Comparison of ENCODE assay signal across 20 mouse cellular contexts in the genomic region with DNA sequence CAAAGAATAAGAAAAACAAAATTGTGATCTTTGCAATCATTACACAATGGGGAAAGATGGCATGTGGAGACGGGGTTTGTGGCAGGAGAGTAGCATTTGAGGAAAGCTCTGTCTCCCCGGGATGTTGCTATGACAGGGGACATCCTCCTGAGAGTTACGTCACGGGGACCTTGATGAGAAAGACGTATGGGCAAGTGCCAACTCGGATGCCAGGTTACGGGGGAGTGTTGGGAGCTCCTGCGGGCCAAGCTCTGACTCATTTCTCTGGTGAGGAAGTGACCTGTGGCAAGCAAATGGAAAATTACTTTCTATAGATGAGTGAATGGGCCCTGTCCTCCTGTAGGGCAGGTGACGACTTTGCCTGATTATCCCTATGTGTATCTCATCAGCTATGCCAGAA. TPM values are rescaled to one million over a fixed set of nuclear protein-coding genes. Genes with fewer than 3 reads are reported as not detected.
DNase-seq lines count a peak whose midpoint lies in the region; ATAC-seq lines count a peak whose summit lies in the region.
"Had no signal": no experiment of that assay in that cellular context is flagged by ENCODE, and none has a peak within 500 bp of the region (broad histone marks: within the 10 kb centered on the region; RNA-seq: fewer than 3 reads in every experiment).

No protein-coding gene starts in this region.

- DNase-seq in 3T3-L1 (ENCODE audit: low read depth, low spot score): peak; percentile 15
- peak; percentile 30 to 54 for DNase-seq in adrenal gland, adult 18-20 months (ENCODE audit: low spot score in 2 of 2)
- peak; percentile 98 for DNase-seq in brain, adult 2 months (ENCODE audit: low read depth, low spot score)
- peak; percentile 71 to 76 for DNase-seq in cerebellum, postnatal 10 days
- no peak for DNase-seq in thymus, adult 18-20 months
- no peak for DNase-seq in embryo, embryonic 10.5 days (ENCODE audit: low spot score)
- DNase-seq: gastrocnemius, postnatal 10 days; heart, postnatal 10 days; lung, embryonic 14.5 days; lung, postnatal 4 days; thymus, adult 2 months had no signal

- H3K27ac ChIP-seq in liver, embryonic 12.5 days: no peak overlapping the region
- H3K27ac ChIP-seq: embryonic facial prominence, embryonic 12.5 days; intestine, embryonic 15.5 days; kidney, embryonic 15.5 days; limb, embryonic 10.5 days; midbrain, embryonic 13.5 days had no signal

- no peaks in the 10 kb centered on the region for H3K4me1 ChIP-seq in liver, embryonic 12.5 days
- H3K4me1 ChIP-seq: intestine, embryonic 15.5 days; kidney, embryonic 15.5 days had no signal

- H3K4me2 ChIP-seq in liver, embryonic 12.5 days: no peak overlapping the region
- H3K4me2 ChIP-seq: embryonic facial prominence, embryonic 12.5 days; hindbrain, embryonic 13.5 days; intestine, embryonic 15.5 days; kidney, embryonic 15.5 days; liver, embryonic 11.5 days; lung, embryonic 14.5 days; midbrain, embryonic 13.5 days had no signal

- no peaks in the 10 kb centered on the region for H3K27me3 ChIP-seq in liver, embryonic 12.5 days (replicated peaks)
- H3K27me3 ChIP-seq: embryonic facial prominence, embryonic 12.5 days; hindbrain, embryonic 13.5 days; intestine, embryonic 15.5 days; midbrain, embryonic 13.5 days had no signal

- 0 out of 2 replicates have a peak, but pooled peaks cover 3% of the 10 kb centered on the region for H3K9me3 ChIP-seq in liver, embryonic 12.5 days (replicated peaks)
- H3K9me3 ChIP-seq: embryonic facial prominence, embryonic 12.5 days; hindbrain, embryonic 13.5 days; intestine, embryonic 15.5 days; kidney, embryonic 15.5 days; limb, embryonic 10.5 days; midbrain, embryonic 13.5 days had no signal

- no peaks in the 10 kb centered on the region for H3K36me3 ChIP-seq in liver, embryonic 12.5 days
- H3K36me3 ChIP-seq: embryonic facial prominence, embryonic 12.5 days; intestine, embryonic 15.5 days; kidney, embryonic 15.5 days; limb, embryonic 10.5 days; midbrain, embryonic 13.5 days had no signal

- no peak overlapping the region for H3K9ac ChIP-seq in liver, embryonic 12.5 days
- H3K9ac ChIP-seq: embryonic facial prominence, embryonic 12.5 days; hindbrain, embryonic 13.5 days; intestine, embryonic 15.5 days; kidney, embryonic 15.5 days; lung, embryonic 14.5 days; midbrain, embryonic 13.5 days had no signal

- 70% methylated on average over 9 of the region's 9 CpGs for WGBS in liver, embryonic 12.5 days (ENCODE audit: insufficient replicate concordance)

- no peak overlapping the region for H3K4me3 ChIP-seq in liver, embryonic 12.5 days
- H3K4me3 ChIP-seq: embryonic facial prominence, embryonic 12.5 days; hindbrain, embryonic 13.5 days; intestine, embryonic 15.5 days; kidney, embryonic 15.5 days; limb, embryonic 10.5 days; midbrain, embryonic 13.5 days had no signal

- no peak for ATAC-seq in liver, embryonic 12.5 days
- ATAC-seq: forebrain, embryonic 16.5 days; intestine, embryonic 15.5 days; midbrain, embryonic 13.5 days had no signal

RNA-seq across cellular contexts. Expression of gene Srrm4, which starts 26.0 kb away (rescaled TPM):
- 1 to 10 TPM in 1 of 2 experiments, under 1 TPM in 1; 0.89 to 1.3 TPM for total RNA-seq in adrenal gland, adult 18-20 months (2021)
- polyA plus RNA-seq in liver, embryonic 12.5 days (2016; fragmentation: Nextera tagmentation; extraction: Ambion mirVana): 0.07 and 0.20 TPM in 2 replicates
- polyA plus RNA-seq: limb, embryonic 10.5 days had no signal

Comparison
In these comparisons a context has a peak if more than half of its experiments do, and no peak if none do; other contexts are left out.
1. DNase-seq: peak in 3T3-L1 (single experiment), adrenal gland, adult 18-20 months (2 of 2), brain, adult 2 months (single experiment) and cerebellum, postnatal 10 days (2 of 2); none in thymus, adult 18-20 months (0 of 2) and embryo, embryonic 10.5 days (single experiment).